Mouse (Mus musculus) CD4-positive helper T cell, adult 2 months (primary cell): ENCODE results near the gene Tll1.

Source experiments
- DNase-seq: peaks from one replicate; pipeline ENCODE4 v3.0.0-alpha.2; 2012; ENCODE audit warnings: low read depth, missing footprints, low spot score

Tll1 gene

DNA sequence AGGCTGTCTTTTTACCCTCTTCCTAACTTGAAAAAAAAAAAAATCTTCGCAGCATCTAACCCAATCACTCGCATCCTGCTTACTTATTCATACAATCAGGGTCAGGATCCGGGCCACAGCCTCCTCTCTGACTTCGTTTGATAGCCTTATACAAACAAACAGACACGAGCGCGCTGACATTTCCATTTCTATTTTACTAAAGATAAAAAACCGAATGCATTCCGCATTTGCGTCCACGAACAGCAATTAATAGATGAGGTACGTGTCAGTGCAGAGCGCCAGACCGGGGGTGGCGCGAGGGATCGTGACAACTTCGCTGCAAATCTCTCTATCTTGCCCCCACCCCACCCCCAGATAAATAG lies at the start of gene Tll1:
Gene Tll1, minus strand, starts transcription at position 248 of the 362 bp plus-strand sequence.
- DNase-seq, result no peak

DNA sequence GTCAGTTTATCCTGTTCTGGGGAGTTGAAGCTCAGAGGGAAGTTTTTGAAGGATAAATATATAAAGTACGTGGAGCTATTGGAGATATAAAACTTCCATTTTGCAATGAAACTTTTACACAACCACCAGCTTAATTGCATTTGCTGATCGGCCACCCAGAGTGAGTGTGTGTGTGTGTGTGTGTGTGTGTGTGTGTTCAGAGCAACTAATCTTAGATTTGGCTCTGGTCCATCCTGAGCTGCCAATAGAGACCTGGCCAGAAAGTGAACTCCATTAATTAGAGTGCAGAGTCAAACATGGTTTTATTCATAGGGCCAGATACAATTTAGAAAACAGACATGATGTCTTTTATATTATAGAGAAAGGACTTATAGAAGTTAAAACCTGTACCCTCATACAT lies 32.6 kb upstream of the Tll1 start:
- DNase-seq, result no peak

DNA sequence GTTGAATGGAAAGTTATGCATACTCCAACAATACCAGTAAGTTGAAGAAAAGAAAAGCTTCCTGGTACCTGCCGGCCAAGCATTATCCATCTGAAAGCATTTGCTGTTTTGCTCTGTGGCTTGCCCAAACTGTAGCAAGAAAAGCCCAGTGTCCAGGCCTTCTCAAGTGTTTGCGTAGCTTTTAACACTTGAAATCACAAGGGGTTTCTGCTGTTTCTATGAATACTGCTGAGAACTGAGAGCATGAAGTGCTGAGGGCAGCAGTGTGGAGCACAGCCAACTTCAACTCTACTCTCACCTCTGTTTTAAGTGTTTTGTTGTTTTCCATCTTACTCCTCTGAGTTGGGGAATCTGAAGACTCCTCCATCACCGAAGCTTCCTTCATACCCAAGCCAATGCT lies 15.5 kb upstream of the Tll1 start:
- DNase-seq, result no peak

DNA sequence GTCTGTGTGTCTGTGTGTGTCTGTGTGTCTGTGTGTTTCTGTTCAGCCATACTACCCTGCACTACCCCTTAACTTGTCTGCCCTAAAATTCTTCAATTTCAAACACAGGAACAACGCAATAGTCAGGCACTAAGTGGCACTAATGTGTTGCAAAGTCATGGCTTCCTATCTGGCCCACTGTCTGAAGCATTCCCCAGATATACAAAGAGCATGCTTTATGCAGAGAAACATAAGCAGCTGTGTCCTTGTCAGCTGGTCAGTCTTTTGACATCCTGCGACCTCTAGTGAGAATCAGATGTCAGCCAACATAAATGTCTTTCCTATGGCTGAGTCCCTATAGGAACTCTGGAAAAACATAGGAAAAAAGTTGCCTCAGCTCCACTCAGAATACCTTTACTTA lies 11.6 kb upstream of the Tll1 start:
- no peak for DNase-seq

- DNase-seq, result no peak
These were observed 10.2 kb upstream of the Tll1 start for GRCm38 (mm10) chr8:64216252-64216651.

DNA sequence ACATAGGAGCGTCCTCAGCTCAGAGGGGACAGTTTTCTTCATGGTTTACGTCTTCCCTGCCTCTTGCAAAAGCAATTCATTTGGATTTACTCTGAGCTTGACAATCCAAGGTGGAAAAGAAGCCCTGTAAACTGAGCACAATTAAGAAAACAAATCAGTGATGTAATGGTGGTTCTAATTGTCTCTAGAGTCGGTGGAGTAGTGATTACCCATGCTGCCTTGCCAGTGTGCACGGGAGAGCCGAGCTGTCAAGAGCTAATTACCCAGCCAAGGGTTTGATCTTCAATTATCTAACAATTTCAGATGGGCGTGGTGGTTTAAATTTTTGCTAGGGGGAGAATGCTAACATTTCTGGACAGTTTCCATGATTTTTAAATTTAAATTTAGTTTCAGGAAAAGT lies 9.3 kb upstream of the Tll1 start:
- no peak for DNase-seq

- no peak for DNase-seq
These were observed 8.8 kb upstream of the Tll1 start for GRCm38 (mm10) chr8:64214906-64215305.

DNA sequence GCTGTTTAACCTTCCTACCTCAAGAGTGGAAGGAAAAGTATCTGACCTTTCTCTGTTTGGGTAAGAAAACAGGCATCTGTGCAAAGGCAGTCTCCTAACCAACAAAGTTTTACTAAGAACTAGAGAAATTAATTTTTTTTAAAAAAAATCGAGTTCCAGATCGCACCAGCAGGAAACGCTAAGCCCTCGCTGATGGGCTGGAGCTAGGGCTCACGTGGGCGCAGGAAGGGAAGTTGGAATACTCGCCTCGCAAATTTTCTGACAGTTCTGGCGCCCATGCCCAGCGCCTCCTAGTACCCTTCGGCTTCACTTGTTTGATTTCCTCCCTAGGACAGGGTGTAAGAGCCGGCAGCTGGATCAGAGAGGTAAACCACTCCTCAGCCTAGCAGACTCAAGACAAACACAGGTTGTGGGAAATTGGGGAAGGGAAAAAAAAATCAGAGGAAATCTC lies 365 bp upstream of the Tll1 start:
- DNase-seq, result no peak

GRCm38 (mm10) chr8:64205321-64206023 lies 599 bp downstream of the Tll1 start:
- no peak for DNase-seq

- DNase-seq, result no peak
These were observed 1.2 kb downstream of the Tll1 start for GRCm38 (mm10) chr8:64204801-64205311.

- no peak for DNase-seq
These were observed 1.9 kb downstream of the Tll1 start for GRCm38 (mm10) chr8:64204167-64204566.

DNA sequence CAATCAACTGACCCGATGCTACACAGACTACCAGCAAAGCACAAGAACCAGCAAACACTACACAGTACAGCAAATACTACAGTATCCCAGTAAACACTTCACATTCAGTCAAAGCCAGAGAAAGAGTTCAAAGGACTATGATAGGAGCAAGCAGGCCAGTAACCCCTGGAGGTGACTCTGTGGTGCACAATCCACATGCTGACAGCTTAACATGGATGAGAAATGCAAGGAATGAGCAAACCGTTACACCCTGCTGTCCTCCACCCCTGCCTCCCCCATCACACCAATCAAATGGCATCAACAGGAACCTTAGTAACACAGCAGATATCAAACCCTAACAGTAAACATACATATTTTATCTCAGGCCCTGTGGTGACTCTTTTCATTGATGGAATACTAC lies 7.7 kb downstream of the Tll1 start:
- DNase-seq, result no peak

DNA sequence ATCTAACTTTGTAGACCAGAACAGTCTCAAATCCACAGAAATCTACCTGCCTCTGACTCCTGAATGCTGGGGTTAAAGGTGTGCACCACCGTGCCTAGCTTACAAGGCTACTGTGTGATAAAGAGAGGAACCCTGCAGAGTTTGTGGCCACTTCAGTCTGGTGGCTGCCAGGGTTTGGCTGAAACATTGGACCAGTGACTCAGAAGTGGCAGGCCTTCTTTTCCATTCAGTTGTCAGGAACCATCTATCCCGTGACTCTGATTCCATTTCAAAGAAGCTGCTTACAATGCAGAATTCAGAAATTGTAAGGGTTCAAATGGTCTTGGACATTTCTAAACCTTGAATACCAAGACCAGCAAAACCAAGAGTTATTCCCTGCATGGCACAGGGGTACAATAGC lies 12.7 kb downstream of the Tll1 start:
- no peak for DNase-seq

- no peak for DNase-seq
These were observed 18.2 kb downstream of the Tll1 start for GRCm38 (mm10) chr8:64187881-64188280.

GRCm38 (mm10) chr8:64176931-64177330 lies 29.1 kb downstream of the Tll1 start:
- DNase-seq, result no peak

DNA sequence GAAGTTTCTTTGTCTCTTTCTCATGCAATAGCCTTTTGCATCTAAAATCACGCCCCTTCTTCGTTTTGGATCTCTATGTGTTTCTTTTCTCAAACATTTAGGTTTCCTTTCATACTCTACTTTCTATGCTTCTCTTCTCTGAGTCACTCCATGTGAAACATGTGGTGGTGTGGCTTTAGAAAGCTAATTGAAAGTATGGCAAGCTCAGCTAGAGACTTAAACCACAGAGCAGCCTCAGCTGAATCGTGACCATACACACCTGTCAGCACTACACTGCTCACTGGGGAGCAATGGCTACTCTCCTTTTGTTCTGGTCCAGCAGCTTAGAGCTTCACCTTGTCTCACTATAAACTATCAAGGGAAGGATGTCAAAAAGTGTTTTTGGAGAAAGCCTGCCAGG lies 31.2 kb downstream of the Tll1 start:
- no peak for DNase-seq

DNA sequence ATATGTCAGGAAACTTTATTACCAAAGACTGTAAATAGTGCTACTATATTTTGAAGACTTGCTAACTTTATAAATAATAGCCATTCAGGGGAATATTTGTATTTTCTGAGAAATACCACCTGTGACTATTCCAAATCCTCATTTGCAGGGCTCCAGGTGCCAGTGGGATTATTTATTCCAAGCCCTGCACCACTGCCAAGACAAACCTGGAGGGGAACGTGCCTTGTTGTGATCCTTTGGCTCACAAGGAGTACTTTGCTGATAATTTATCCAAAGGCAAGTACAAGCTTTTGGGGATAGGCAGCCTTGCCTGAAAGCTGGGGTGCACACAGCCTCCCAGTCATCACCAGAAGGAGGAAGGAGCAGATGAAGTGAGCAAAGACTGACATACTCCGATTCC lies 32.3 kb downstream of the Tll1 start:
- no peak for DNase-seq

DNA sequence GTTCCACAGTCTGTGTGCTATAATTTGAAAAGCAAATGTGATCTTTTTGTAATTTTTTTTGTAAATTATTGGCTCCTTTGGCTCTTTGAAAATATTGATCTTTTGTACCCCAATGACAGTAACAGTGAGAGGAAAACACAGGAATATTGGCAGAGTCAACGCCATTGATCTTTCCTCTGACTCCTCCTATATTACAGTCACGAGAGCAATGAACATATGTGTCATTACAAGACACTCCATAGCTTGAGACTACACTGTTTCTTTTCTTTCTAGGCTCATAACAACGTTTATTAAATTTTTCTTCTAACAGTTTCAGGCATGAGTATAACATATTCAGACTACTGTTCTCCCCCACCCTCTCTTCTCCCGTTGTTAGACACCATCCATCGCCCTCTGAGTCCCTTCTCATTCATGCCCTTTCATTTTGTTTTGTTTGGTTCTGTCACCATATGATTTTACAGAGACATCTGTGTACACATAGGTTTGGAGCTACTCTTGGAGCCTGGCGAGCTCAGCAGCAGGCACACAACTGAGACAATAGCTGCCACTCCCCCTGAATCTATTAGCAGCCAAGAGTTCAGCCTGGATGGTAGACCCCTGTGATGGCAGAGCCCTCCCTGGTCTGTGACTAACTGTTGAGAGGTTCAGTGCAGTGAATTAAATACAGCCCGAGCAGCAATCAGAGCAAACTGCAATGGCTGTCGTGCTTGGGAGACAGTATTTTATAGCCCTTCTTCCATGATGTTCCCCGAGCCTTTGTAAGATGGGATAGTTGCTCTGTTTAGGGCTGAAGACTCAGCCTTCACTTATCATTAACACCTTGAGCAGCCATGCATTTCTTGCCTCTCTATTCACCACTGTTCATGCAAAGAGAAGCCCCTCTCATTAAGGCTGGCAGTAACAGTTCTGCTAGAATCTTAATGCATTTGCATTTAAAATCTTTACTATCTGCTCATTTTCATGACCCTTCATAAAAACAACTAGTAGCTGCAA lies 52.9 kb downstream of the Tll1 start:
- no peak for DNase-seq

- DNase-seq, result no peak
These were observed 53.8 kb downstream of the Tll1 start for GRCm38 (mm10) chr8:64152216-64152804.

- DNase-seq, result no peak
These were observed 69.5 kb downstream of the Tll1 start for GRCm38 (mm10) chr8:64136593-64136992.

DNA sequence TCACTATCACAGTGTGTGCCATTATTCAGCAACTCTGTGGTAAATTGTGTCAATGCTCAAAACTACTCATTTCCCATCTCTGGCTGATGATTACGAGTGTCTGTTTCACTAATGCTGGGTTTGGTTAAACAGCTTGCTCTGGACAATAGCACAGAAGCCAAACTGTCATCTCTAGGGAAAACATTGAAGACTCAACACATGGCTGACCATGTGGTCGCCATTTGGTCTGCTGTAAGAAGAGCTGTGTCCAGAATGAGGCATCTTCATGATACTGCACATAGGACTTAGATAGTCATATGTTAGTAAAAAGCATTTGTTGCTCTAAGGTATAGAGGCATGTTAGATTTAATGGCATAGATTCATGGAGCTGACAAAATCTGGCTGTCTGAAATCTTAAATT lies 98.9 kb downstream of the Tll1 start:
- DNase-seq, result no peak

DNA sequence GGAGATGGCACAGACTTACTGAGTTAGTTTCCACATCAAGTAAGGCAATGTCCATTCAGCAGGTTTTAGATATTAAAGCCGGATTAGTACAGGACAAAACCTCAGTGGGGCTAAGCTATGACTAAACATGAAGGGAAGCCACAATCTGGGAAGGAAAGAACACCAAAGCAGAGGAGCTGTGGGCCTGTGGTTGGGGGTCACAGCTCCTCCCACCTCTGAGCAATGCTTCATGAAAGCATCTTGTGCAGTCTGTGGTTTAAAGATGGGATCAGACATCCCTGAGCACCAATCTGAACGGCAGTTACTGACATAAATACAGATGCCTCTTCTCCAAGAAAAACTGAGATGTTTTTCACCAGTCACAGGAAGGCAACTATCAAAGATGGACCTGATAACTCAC lies 132.7 kb downstream of the Tll1 start:
- no peak for DNase-seq
